Mouse (Mus musculus) CH12.LX (cell line): Measurements from ENCODE around the gene Bad. TPM values are rescaled to one million over a fixed set of nuclear protein-coding genes. Genes with fewer than 3 reads are reported as not detected.

Experiments
- DNase-seq: peaks from one replicate; pipeline ENCODE4 v3.0.0-alpha.2; 2013; ENCODE audit errors: extremely low read depth
- H3K27ac ChIP-seq: 2 replicates; pipeline ENCODE4 v1.5.1; 2012; ENCODE audit warnings: low read depth, mild to moderate bottlenecking, control low read depth, moderate library complexity; ENCODE audit not compliant: insufficient read depth
- H3K27me3 ChIP-seq: replicated peaks from 2 replicates; pipeline ENCODE3; 2012; ENCODE audit warnings: inconsistent platforms
- H3K36me3 ChIP-seq, 2 experiments: replicated peaks in 1 of 2; 2 replicates each; pipeline versions ENCODE3 to v1.6.1; 2012; ENCODE audit warnings: inconsistent platforms in 1 of 2, low read length in 1 of 2, mild to moderate bottlenecking in 1 of 2, mixed read lengths in 1 of 2, moderate library complexity in 1 of 2; ENCODE audit not compliant: control insufficient read depth in 1 of 2, insufficient read depth in 1 of 2
- H3K4me1 ChIP-seq, 2 experiments: 2 replicates each; pipeline ENCODE4 v1.6.1; 2012; ENCODE audit warnings: inconsistent platforms in 1 of 2, moderate library complexity in 1 of 2; ENCODE audit not compliant: insufficient read depth in 2 of 2, control insufficient read depth in 1 of 2
- H3K4me2 ChIP-seq: 2 replicates; pipeline ENCODE4 v1.6.1; 2012; ENCODE audit warnings: low read depth, mild to moderate bottlenecking, control low read depth; ENCODE audit not compliant: poor library complexity, insufficient read depth, severe bottlenecking
- H3K4me3 ChIP-seq, 3 experiments: fragments of 150-350 bp in 1 of 3; sonication (generic) in 1 of 3; replicated peaks in 1 of 3; 2 replicates each; pipeline versions ENCODE3 to v1.5.1; 2011 to 2012; ENCODE audit warnings: low read depth in 2 of 3, low read length in 2 of 3, mild to moderate bottlenecking in 2 of 3, moderate library complexity in 2 of 3, control low read depth in 1 of 3, improper control_type of control experiment in 1 of 3, inconsistent platforms in 1 of 3, mixed read lengths in 1 of 3; ENCODE audit not compliant: poor library complexity in 1 of 3
- H3K79me2 ChIP-seq: replicated peaks from 2 replicates; pipeline ENCODE4 v1.6.1; 2012; ENCODE audit warnings: mild to moderate bottlenecking, moderate library complexity; ENCODE audit not compliant: control insufficient read depth, poor library complexity, insufficient read depth, severe bottlenecking; ENCODE audit errors: extremely low read depth
- H3K9ac ChIP-seq: 2 replicates; pipeline ENCODE4 v1.6.1; 2012; ENCODE audit warnings: low read depth, mild to moderate bottlenecking, control low read depth, moderate library complexity; ENCODE audit not compliant: insufficient read depth
- H3K9me3 ChIP-seq: replicated peaks from 2 replicates; pipeline ENCODE3; 2012; ENCODE audit warnings: low read length, inconsistent platforms, mixed read lengths
- CHD2 ChIP-seq: IDR thresholded peaks from 2 replicates; pipeline ENCODE4 v1.6.1; 2011; ENCODE audit warnings: low read length, improper control_type of control experiment
- CTCF ChIP-seq, 2 experiments: IDR thresholded peaks in 1 of 2; conservative IDR thresholded peaks in 1 of 2; 2 replicates each; pipeline ENCODE4 v1.5.1; 2011 to 2012; ENCODE audit warnings: low read depth in 2 of 2, low read length in 2 of 2, improper control_type of control experiment in 1 of 2, inconsistent platforms in 1 of 2, mild to moderate bottlenecking in 1 of 2, moderate library complexity in 1 of 2
- ELF1 ChIP-seq: IDR thresholded peaks from 2 replicates; pipeline ENCODE4 v1.6.1; 2014; ENCODE audit warnings: low read depth, mild to moderate bottlenecking, inconsistent platforms, low read length, improper control_type of control experiment
- EP300 ChIP-seq: IDR thresholded peaks from 2 replicates; pipeline ENCODE4 v1.6.1; 2011; ENCODE audit warnings: low read length, improper control_type of control experiment
- ETS1 ChIP-seq: conservative IDR thresholded peaks from 2 replicates; pipeline ENCODE4 v1.6.1; 2012; ENCODE audit warnings: low read depth, mild to moderate bottlenecking, inconsistent platforms, low read length, improper control_type of control experiment, moderate library complexity
- GABPA ChIP-seq: IDR thresholded peaks from 2 replicates; pipeline ENCODE4 v1.6.1; 2012; ENCODE audit warnings: low read depth, low read length, improper control_type of control experiment, inconsistent platforms; ENCODE audit not compliant: insufficient replicate concordance
- HCFC1 ChIP-seq: IDR thresholded peaks from 2 replicates; pipeline ENCODE4 v1.6.1; 2012; ENCODE audit warnings: low read depth, mild to moderate bottlenecking, inconsistent platforms, low read length, improper control_type of control experiment
- IRF4 ChIP-seq: IDR thresholded peaks from 2 replicates; pipeline ENCODE4 v1.6.1; 2014; ENCODE audit warnings: low read depth, mild to moderate bottlenecking, inconsistent platforms, low read length, improper control_type of control experiment
- MAX ChIP-seq: IDR thresholded peaks from 2 replicates; pipeline ENCODE4 v1.6.1; 2011; ENCODE audit warnings: low read length, improper control_type of control experiment
- MAZ ChIP-seq: IDR thresholded peaks from 2 replicates; pipeline ENCODE4 v1.6.1; 2012; ENCODE audit warnings: low read depth, mild to moderate bottlenecking, inconsistent platforms, low read length, improper control_type of control experiment, moderate library complexity
- MEF2A ChIP-seq: IDR thresholded peaks from 2 replicates; pipeline ENCODE4 v1.6.1; 2014; ENCODE audit warnings: low read depth, mild to moderate bottlenecking, inconsistent platforms, low read length, improper control_type of control experiment, borderline replicate concordance
- MXI1 ChIP-seq: IDR thresholded peaks from 2 replicates; pipeline ENCODE4 v1.6.1; 2011; ENCODE audit warnings: mild to moderate bottlenecking, low read depth, low read length, improper control_type of control experiment
- MYC ChIP-seq: IDR thresholded peaks from 2 replicates; pipeline ENCODE4 v1.6.1; 2011; ENCODE audit warnings: low read depth, mild to moderate bottlenecking, improper control_type of control experiment, low read length
- NELFE ChIP-seq: IDR thresholded peaks from 2 replicates; pipeline ENCODE4 v1.6.1; 2011; ENCODE audit warnings: low read depth, low read length, improper control_type of control experiment
- NRF1 ChIP-seq: IDR thresholded peaks from 2 replicates; pipeline ENCODE4 v1.6.1; 2014; ENCODE audit warnings: low read depth, mild to moderate bottlenecking, inconsistent platforms, low read length, improper control_type of control experiment, moderate library complexity
- PAX5 ChIP-seq: IDR thresholded peaks from 2 replicates; pipeline ENCODE4 v1.6.1; 2012; ENCODE audit warnings: low read length, inconsistent platforms, mixed read lengths
- POLR2A ChIP-seq: IDR thresholded peaks from 2 replicates; pipeline ENCODE4 v1.6.1; 2011; ENCODE audit warnings: low read depth, mild to moderate bottlenecking, improper control_type of control experiment, low read length
- POLR2AphosphoS2 ChIP-seq: IDR thresholded peaks from 2 replicates; pipeline ENCODE4 v1.6.1; 2011; ENCODE audit warnings: low read depth, low read length, improper control_type of control experiment
- RCOR1 ChIP-seq: conservative IDR thresholded peaks from 2 replicates; pipeline ENCODE4 v1.6.1; 2012; ENCODE audit warnings: low read depth, mild to moderate bottlenecking, inconsistent platforms, low read length, improper control_type of control experiment
- SIN3A ChIP-seq: IDR thresholded peaks from 2 replicates; pipeline ENCODE4 v1.6.1; 2012; ENCODE audit warnings: low read length, improper control_type of control experiment, inconsistent platforms
- SMC3 ChIP-seq: IDR thresholded peaks from 2 replicates; pipeline ENCODE4 v1.6.1; 2011; ENCODE audit warnings: low read depth, low read length, improper control_type of control experiment
- TBP ChIP-seq: conservative IDR thresholded peaks from 2 replicates; pipeline ENCODE4 v1.6.1; 2011; ENCODE audit warnings: low read depth, low read length, improper control_type of control experiment
- TCF12 ChIP-seq: IDR thresholded peaks from 2 replicates; pipeline ENCODE4 v1.6.1; 2014; ENCODE audit warnings: low read depth, mild to moderate bottlenecking, inconsistent platforms, low read length, improper control_type of control experiment
- UBTF ChIP-seq: IDR thresholded peaks from 2 replicates; pipeline ENCODE4 v1.6.1; 2012; ENCODE audit warnings: low read depth, mild to moderate bottlenecking, inconsistent platforms, low read length, improper control_type of control experiment, moderate library complexity
- USF2 ChIP-seq: conservative IDR thresholded peaks from 2 replicates; pipeline ENCODE4 v1.6.1; 2011; ENCODE audit warnings: low read depth, low read length, improper control_type of control experiment
- ZC3H11A ChIP-seq: IDR thresholded peaks from 2 replicates; pipeline ENCODE4 v1.6.1; 2012; ENCODE audit warnings: low read depth, mild to moderate bottlenecking, inconsistent platforms, low read length, improper control_type of control experiment
- ZKSCAN1 ChIP-seq: IDR thresholded peaks from 2 replicates; pipeline ENCODE4 v1.6.1; 2012; ENCODE audit warnings: low read depth, inconsistent platforms, low read length, improper control_type of control experiment, borderline replicate concordance
- ZMIZ1 ChIP-seq: IDR thresholded peaks from 2 replicates; pipeline ENCODE4 v1.6.1; 2012; ENCODE audit warnings: low read depth, mild to moderate bottlenecking, inconsistent platforms, low read length, improper control_type of control experiment
- ZNF384 ChIP-seq: IDR thresholded peaks from 2 replicates; pipeline ENCODE4 v1.6.1; 2012; ENCODE audit warnings: low read depth, low read length, improper control_type of control experiment, inconsistent platforms
- dilution Hi-C: fragments of 300-500 bp; cut with MboI; formaldehyde crosslinking; loops from 2 replicates; pipeline ENCODE4 v1.14.3; 2020; ENCODE audit warnings: low sequenced_read_pairs; ENCODE audit not compliant: extremely low pct_unique_long_range_greater_than_20kb, extremely low pct_ligation_motif_present
- in situ Hi-C: fragments of 300-500 bp; cut with MboI; formaldehyde crosslinking; loops from 3 replicates; pipeline ENCODE4 v1.14.3; 2019; ENCODE audit warnings: low sequenced_read_pairs, low pct_ligation_motif_present, low pct_unique_long_range_greater_than_20kb, mixed read lengths
- polyA plus RNA-seq: library from polyadenylated mRNA; unstranded; fragments of >175 nt; gene quantifications from 2 replicates; pipeline ENCODE4 v1.2.1, GENCODE M21; 2012; ENCODE audit warnings: low read depth; ENCODE audit not compliant: insufficient read length
- total RNA-seq, 2 experiments: library from RNA; depleted of rRNA; stranded (reverse); fragments of 300-350 nt in 1 of 2; fragments of >200 nt in 1 of 2; gene quantifications; 2 replicates each; pipeline ENCODE4 v1.2.3; 2012 to 2014

Gene Bad
- total and polyA plus RNA-seq, 3 experiments: 27.7 to 38.0 (median 33.3) TPM

DNA sequence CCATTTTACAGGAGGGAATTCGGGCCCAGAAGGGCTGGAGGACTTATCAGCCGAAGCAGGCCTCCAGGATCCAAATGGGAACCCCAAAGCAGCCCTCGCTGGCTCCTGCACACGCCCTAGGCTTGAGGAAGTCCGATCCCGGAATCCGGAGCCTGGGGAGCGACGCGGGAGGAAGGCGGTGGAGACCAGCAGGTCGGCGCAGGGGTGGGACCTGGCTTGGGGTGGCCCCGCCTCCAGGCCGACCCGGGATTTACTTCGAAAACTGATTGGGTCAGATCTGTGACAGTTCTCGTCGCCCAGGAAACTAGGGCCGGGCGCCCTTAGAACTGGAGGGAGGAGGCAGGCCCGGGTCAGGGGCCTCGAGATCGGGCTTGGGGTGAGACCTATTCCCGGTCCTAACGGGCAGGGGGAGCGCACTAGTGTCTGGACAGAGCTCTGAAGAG is 609 bp downstream of the Bad start, which contains the start of gene Gpr137:
TSS of gene Gpr137 (minus strand) at position 232 of the 443 bp plus-strand sequence.
- DNase-seq: peak; percentile 90
- peaks cover 6 to 24% of the 10 kb centered on the region in 2 experiments for H3K4me1 ChIP-seq
- dilution Hi-C loops: no loop called here
- no peaks in the 10 kb centered on the region for H3K27me3 ChIP-seq
- peaks cover 0 to 33% of the 10 kb centered on the region in 2 experiments for H3K36me3 ChIP-seq
- peak within 1 kb of the TSS; percentile 71 to 78 (median 77) for H3K4me3 ChIP-seq
- no peaks in the 10 kb centered on the region for H3K9me3 ChIP-seq
- peak within 1 kb of the TSS; percentile 85 for H3K4me2 ChIP-seq
- no peak for TF ChIP-seq TBP
- peak; percentile 21; the same call in 1 of the 2 replicates for TF ChIP-seq HCFC1
- TF ChIP-seq SIN3A: 0 out of 2 replicates have a peak, but pooled peaks have one; percentile 24
- no peak for TF ChIP-seq MEF2A
- no peak for TF ChIP-seq CHD2
- TF ChIP-seq MAX: no peak; the same call in 1 of the 2 replicates
- 0 out of 2 replicates have a peak, but pooled peaks have one; percentile 24 for TF ChIP-seq UBTF
- TF ChIP-seq NELFE: peak; percentile 49
- TF ChIP-seq SMC3: no peak
- peak; percentile 60 for TF ChIP-seq ELF1
- peak; percentile 85; the same call in 1 of the 2 replicates for TF ChIP-seq POLR2AphosphoS2
- peak; percentile 69 for TF ChIP-seq POLR2A
- TF ChIP-seq MXI1: peak; percentile 75
- TF ChIP-seq ZC3H11A: no peak
- TF ChIP-seq NRF1: peak; percentile 21; the same call in 1 of the 2 replicates
- no peak for TF ChIP-seq USF2
- TF ChIP-seq ZMIZ1: 0 out of 2 replicates have a peak, but pooled peaks have one; percentile 47
- TF ChIP-seq MYC: no peak
- no peak for TF ChIP-seq EP300
- TF ChIP-seq, all 38 proteins: peak for 10
- no peaks in the 10 kb centered on the region for H3K79me2 ChIP-seq
- H3K27ac ChIP-seq: peak within 1 kb of the TSS; percentile 71
- H3K9ac ChIP-seq: peak within 1 kb of the TSS; percentile 81
- in situ Hi-C loops: no loop called here

- Histone ChIP-seq H3K4me2 (peak overlapping the region; percentile 85), H3K27ac (peak overlapping the region; percentile 13; the same call in 1 of the 2 replicates), H3K4me3 (peak overlapping the region; percentile 41 to 77 (median 59)), H3K27me3 (no peaks in the 10 kb centered on the region), H3K79me2 (no peaks in the 10 kb centered on the region), H3K9me3 (no peaks in the 10 kb centered on the region), H3K4me1 (peaks cover 6 to 25% of the 10 kb centered on the region in 2 experiments), H3K36me3 (peaks cover 0 to 32% of the 10 kb centered on the region in 2 experiments), H3K9ac (peak overlapping the region; percentile 81)
- dilution Hi-C loops (no loop called here), in situ Hi-C loops (no loop called here)
- TF ChIP-seq POLR2A: no peak
- no peak for TF ChIP-seq RCOR1
- TF ChIP-seq UBTF: no peak
- TF ChIP-seq TBP: no peak
- no peak for TF ChIP-seq CHD2
- TF ChIP-seq GABPA: no peak
- no peak for TF ChIP-seq ZKSCAN1
- TF ChIP-seq IRF4: no peak
- TF ChIP-seq ZNF384: no peak
- TF ChIP-seq ZMIZ1: no peak
- TF ChIP-seq MXI1: no peak
- TF ChIP-seq PAX5: no peak
- TF ChIP-seq ETS1: no peak
- no peak for TF ChIP-seq CTCF (conservative IDR thresholded peaks at IDR 0.05 in 1 of 2, IDR thresholded peaks at IDR 0.05 in 1 of 2; ENCODE audit: low read depth in 2 of 2, low read length in 2 of 2)
- no peak for TF ChIP-seq SMC3
- TF ChIP-seq EP300: no peak
- no peak for TF ChIP-seq HCFC1
- no peak for TF ChIP-seq MYC
- no peak for TF ChIP-seq TCF12
- TF ChIP-seq MAZ: no peak
- no peak for DNase-seq
These were observed 1.1 kb downstream of the Bad start for GRCm38 (mm10) chr19:6942764-6943163.
